Mouse (Mus musculus): ENCODE measurements around the gene Frmpd3. TPM values are rescaled to one million over a fixed set of nuclear protein-coding genes. Genes with fewer than 3 reads are reported as not detected.

Gene Frmpd3
- polyA plus RNA-seq, 1 experiment from 2014 or later, result not detected

- Histone ChIP-seq H3K36me3 (ENCODE audit: control insufficient read depth, insufficient read depth, low read length) (no peaks in the 10 kb centered on the region), H3K9me3 (replicated peaks; ENCODE audit: control insufficient read depth, low read length) (no peaks in the 10 kb centered on the region), H3K4me3 (replicated peaks; ENCODE audit: low read length) (no peak overlapping the region), H3K9ac (ENCODE audit: low read length) (no peak overlapping the region), H3K4me2 (ENCODE audit: low read depth, low read length) (no peak overlapping the region), H3K27ac (ENCODE audit: low read length) (no peak overlapping the region), H3K27me3 (ENCODE audit: control insufficient read depth, insufficient read depth, low read length) (no peaks in the 10 kb centered on the region; the same call in 1 of the 2 replicates), H3K4me1 (ENCODE audit: control insufficient read depth, insufficient read depth, low read length) (no peaks in the 10 kb centered on the region)
- no peak for ATAC-seq (ENCODE audit: insufficient read depth, low FRiP score)
- WGBS, result 57% methylated on average over 4 of the region's 4 CpGs
Observed at GRCm38 (mm10) chrX:140402904-140403303, 60.8 kb downstream of the Frmpd3 start.

- H3K4me2 ChIP-seq (ENCODE audit: low read depth, low read length), result no peak overlapping the region
- H3K9ac ChIP-seq (ENCODE audit: low read length), result peak overlapping the region; percentile 48; the same call in 1 of the 2 replicates
- no peaks in the 10 kb centered on the region for H3K36me3 ChIP-seq (ENCODE audit: control insufficient read depth, insufficient read depth, low read length)
- H3K27me3 ChIP-seq (ENCODE audit: control insufficient read depth, insufficient read depth, low read length), result no peaks in the 10 kb centered on the region; the same call in 1 of the 2 replicates
- H3K9me3 ChIP-seq (replicated peaks; ENCODE audit: control insufficient read depth, low read length), result no peaks in the 10 kb centered on the region
- ATAC-seq (ENCODE audit: insufficient read depth, low FRiP score), result peak; percentile 44
- H3K4me1 ChIP-seq (ENCODE audit: control insufficient read depth, insufficient read depth, low read length), result no peaks in the 10 kb centered on the region
- no peak overlapping the region for H3K27ac ChIP-seq (ENCODE audit: low read length)
- 30% methylated on average over 3 of the region's 4 CpGs for WGBS
- H3K4me3 ChIP-seq (replicated peaks; ENCODE audit: low read length), result no peak overlapping the region
Observed at GRCm38 (mm10) chrX:140406079-140406478, 64.0 kb downstream of the Frmpd3 start.

- H3K4me2 ChIP-seq (ENCODE audit: low read depth, low read length), result no peak overlapping the region
- H3K27me3 ChIP-seq (ENCODE audit: control insufficient read depth, insufficient read depth, low read length), result no peaks in the 10 kb centered on the region; the same call in 1 of the 2 replicates
- H3K4me3 ChIP-seq (replicated peaks; ENCODE audit: low read length), result no peak overlapping the region
- no peaks in the 10 kb centered on the region for H3K9me3 ChIP-seq (replicated peaks; ENCODE audit: control insufficient read depth, low read length)
- ATAC-seq (ENCODE audit: insufficient read depth, low FRiP score), result peak; percentile 82; the same call in 1 of the 2 replicates
- H3K9ac ChIP-seq (ENCODE audit: low read length), result no peak overlapping the region
- H3K36me3 ChIP-seq (ENCODE audit: control insufficient read depth, insufficient read depth, low read length), result no peaks in the 10 kb centered on the region
- no peaks in the 10 kb centered on the region for H3K4me1 ChIP-seq (ENCODE audit: control insufficient read depth, insufficient read depth, low read length)
- H3K27ac ChIP-seq (ENCODE audit: low read length), result no peak overlapping the region
Observed at GRCm38 (mm10) chrX:140406501-140406900, 64.4 kb downstream of the Frmpd3 start.

GRCm38 (mm10) chrX:140407593-140407992 lies 65.5 kb downstream of the Frmpd3 start:
- Histone ChIP-seq H3K9me3 (replicated peaks; ENCODE audit: control insufficient read depth, low read length) (no peaks in the 10 kb centered on the region), H3K9ac (ENCODE audit: low read length) (no peak overlapping the region), H3K36me3 (ENCODE audit: control insufficient read depth, insufficient read depth, low read length) (no peaks in the 10 kb centered on the region), H3K27me3 (ENCODE audit: control insufficient read depth, insufficient read depth, low read length) (no peaks in the 10 kb centered on the region; the same call in 1 of the 2 replicates), H3K4me2 (ENCODE audit: low read depth, low read length) (no peak overlapping the region), H3K4me3 (replicated peaks; ENCODE audit: low read length) (no peak overlapping the region), H3K4me1 (ENCODE audit: control insufficient read depth, insufficient read depth, low read length) (no peaks in the 10 kb centered on the region), H3K27ac (ENCODE audit: low read length) (no peak overlapping the region)
- ATAC-seq (ENCODE audit: insufficient read depth, low FRiP score), result no peak
- 74% methylated on average over 5 of the region's 5 CpGs for WGBS

GRCm38 (mm10) chrX:140418467-140418866 lies 76.4 kb downstream of the Frmpd3 start:
- Histone ChIP-seq H3K9me3 (replicated peaks; ENCODE audit: control insufficient read depth, low read length) (no peaks in the 10 kb centered on the region), H3K27ac (ENCODE audit: low read length) (no peak overlapping the region), H3K4me2 (ENCODE audit: low read depth, low read length) (no peak overlapping the region), H3K27me3 (ENCODE audit: control insufficient read depth, insufficient read depth, low read length) (no peaks in the 10 kb centered on the region; the same call in 1 of the 2 replicates), H3K4me1 (ENCODE audit: control insufficient read depth, insufficient read depth, low read length) (no peaks in the 10 kb centered on the region), H3K9ac (ENCODE audit: low read length) (no peak overlapping the region), H3K4me3 (replicated peaks; ENCODE audit: low read length) (no peak overlapping the region), H3K36me3 (ENCODE audit: control insufficient read depth, insufficient read depth, low read length) (no peaks in the 10 kb centered on the region)
- 80% methylated on average over 4 of the region's 4 CpGs for WGBS
- ATAC-seq (ENCODE audit: insufficient read depth, low FRiP score), result no peak

- ATAC-seq (ENCODE audit: insufficient read depth, low FRiP score), result no peak
- no peaks in the 10 kb centered on the region for H3K4me1 ChIP-seq (ENCODE audit: control insufficient read depth, insufficient read depth, low read length)
- no peak overlapping the region for H3K4me2 ChIP-seq (ENCODE audit: low read depth, low read length)
- no peak overlapping the region for H3K9ac ChIP-seq (ENCODE audit: low read length)
- H3K27ac ChIP-seq (ENCODE audit: low read length), result no peak overlapping the region
- no peaks in the 10 kb centered on the region; the same call in 1 of the 2 replicates for H3K27me3 ChIP-seq (ENCODE audit: control insufficient read depth, insufficient read depth, low read length)
- 74% methylated on average over 4 of the region's 4 CpGs for WGBS
- no peaks in the 10 kb centered on the region for H3K36me3 ChIP-seq (ENCODE audit: control insufficient read depth, insufficient read depth, low read length)
- H3K4me3 ChIP-seq (replicated peaks; ENCODE audit: low read length), result no peak overlapping the region
- no peaks in the 10 kb centered on the region for H3K9me3 ChIP-seq (replicated peaks; ENCODE audit: control insufficient read depth, low read length)
Observed at GRCm38 (mm10) chrX:140427124-140427523, 85.1 kb downstream of the Frmpd3 start.

GRCm38 (mm10) chrX:140428252-140428651 lies 86.2 kb downstream of the Frmpd3 start:
- no peaks in the 10 kb centered on the region for H3K4me1 ChIP-seq (ENCODE audit: control insufficient read depth, insufficient read depth, low read length)
- 71% methylated on average over 8 of the region's 8 CpGs for WGBS
- H3K4me3 ChIP-seq (replicated peaks; ENCODE audit: low read length), result no peak overlapping the region
- no peak overlapping the region for H3K9ac ChIP-seq (ENCODE audit: low read length)
- no peak for ATAC-seq (ENCODE audit: insufficient read depth, low FRiP score)
- no peak overlapping the region for H3K4me2 ChIP-seq (ENCODE audit: low read depth, low read length)
- no peaks in the 10 kb centered on the region for H3K36me3 ChIP-seq (ENCODE audit: control insufficient read depth, insufficient read depth, low read length)
- H3K27ac ChIP-seq (ENCODE audit: low read length), result no peak overlapping the region
- H3K27me3 ChIP-seq (ENCODE audit: control insufficient read depth, insufficient read depth, low read length), result no peaks in the 10 kb centered on the region; the same call in 1 of the 2 replicates
- H3K9me3 ChIP-seq (replicated peaks; ENCODE audit: control insufficient read depth, low read length), result no peaks in the 10 kb centered on the region

- Histone ChIP-seq H3K27ac (ENCODE audit: low read length) (no peak overlapping the region), H3K27me3 (ENCODE audit: control insufficient read depth, insufficient read depth, low read length) (no peaks in the 10 kb centered on the region; the same call in 1 of the 2 replicates), H3K4me3 (replicated peaks; ENCODE audit: low read length) (no peak overlapping the region), H3K36me3 (ENCODE audit: control insufficient read depth, insufficient read depth, low read length) (no peaks in the 10 kb centered on the region), H3K4me2 (ENCODE audit: low read depth, low read length) (no peak overlapping the region), H3K9ac (ENCODE audit: low read length) (no peak overlapping the region), H3K9me3 (replicated peaks; ENCODE audit: control insufficient read depth, low read length) (no peaks in the 10 kb centered on the region), H3K4me1 (ENCODE audit: control insufficient read depth, insufficient read depth, low read length) (no peaks in the 10 kb centered on the region)
- no peak for ATAC-seq (ENCODE audit: insufficient read depth, low FRiP score)
- WGBS, result 73% methylated on average over 5 of the region's 5 CpGs
Observed at GRCm38 (mm10) chrX:140429985-140430384, 87.9 kb downstream of the Frmpd3 start.

GRCm38 (mm10) chrX:140430506-140430905 lies 88.4 kb downstream of the Frmpd3 start:
- no peak for ATAC-seq (ENCODE audit: insufficient read depth, low FRiP score)
- 82% methylated on average over 12 of the region's 12 CpGs for WGBS
- H3K27me3 ChIP-seq (ENCODE audit: control insufficient read depth, insufficient read depth, low read length), result no peaks in the 10 kb centered on the region; the same call in 1 of the 2 replicates

More at GRCm38 (mm10) chrX:140430506-140430905, 88.4 kb downstream of the Frmpd3 start:
- no peak overlapping the region for H3K4me2 ChIP-seq (ENCODE audit: low read depth, low read length)
- H3K9me3 ChIP-seq (replicated peaks; ENCODE audit: control insufficient read depth, low read length), result no peaks in the 10 kb centered on the region
- H3K4me1 ChIP-seq (ENCODE audit: control insufficient read depth, insufficient read depth, low read length), result no peaks in the 10 kb centered on the region
- no peak overlapping the region for H3K4me3 ChIP-seq (replicated peaks; ENCODE audit: low read length)
- no peaks in the 10 kb centered on the region for H3K36me3 ChIP-seq (ENCODE audit: control insufficient read depth, insufficient read depth, low read length)
- no peak overlapping the region for H3K27ac ChIP-seq (ENCODE audit: low read length)
- H3K9ac ChIP-seq (ENCODE audit: low read length), result no peak overlapping the region
